Mouse (Mus musculus) liver, embryonic 12.5 days (tissue): ENCODE data around the gene Gng5. TPM values are rescaled to one million over a fixed set of nuclear protein-coding genes. Genes with fewer than 3 reads are reported as not detected.

Source experiments
- ATAC-seq: fragments of 200-750 bp; cut with Nextera tagmentation; 2 replicates; pipeline ENCODE4 v1.8.0; 2017; ENCODE audit warnings: moderate number of reproducible peaks, mild to moderate bottlenecking, moderate library complexity
- H3K27ac ChIP-seq: fragments of 300-500 bp; sonication (generic); 2 replicates; pipeline ENCODE4 v1.5.1; 2016; ENCODE audit warnings: mild to moderate bottlenecking
- H3K27me3 ChIP-seq: fragments of 300-500 bp; sonication (generic); replicated peaks from 2 replicates; pipeline ENCODE4 v1.6.1; 2016; ENCODE audit warnings: mild to moderate bottlenecking, moderate library complexity
- H3K36me3 ChIP-seq: fragments of 300-500 bp; sonication (generic); 2 replicates; pipeline ENCODE4 v1.6.1; 2016; ENCODE audit warnings: mild to moderate bottlenecking, moderate library complexity
- H3K4me1 ChIP-seq: fragments of 300-500 bp; sonication (generic); 2 replicates; pipeline ENCODE4 v1.6.1; 2016
- H3K4me2 ChIP-seq: fragments of 300-500 bp; sonication (generic); 2 replicates; pipeline ENCODE4 v1.6.1; 2016; ENCODE audit warnings: mild to moderate bottlenecking, moderate library complexity
- H3K4me3 ChIP-seq: fragments of 300-500 bp; sonication (generic); 2 replicates; pipeline ENCODE4 v1.5.1; 2016; ENCODE audit warnings: mild to moderate bottlenecking, moderate library complexity
- H3K9ac ChIP-seq: fragments of 300-500 bp; sonication (generic); 2 replicates; pipeline ENCODE4 v1.6.1; 2016; ENCODE audit warnings: mild to moderate bottlenecking, moderate library complexity
- H3K9me3 ChIP-seq: fragments of 300-500 bp; sonication (generic); replicated peaks from 2 replicates; pipeline ENCODE4 v1.6.1; 2016; ENCODE audit warnings: mild to moderate bottlenecking, moderate library complexity
- WGBS: fragments of 180-500 bp; shearing (Covaris S2); methylation state at CpG from one replicate; pipeline ENCODE4 v1.1.7; 2016; ENCODE audit not compliant: insufficient replicate concordance; 5-methylcytosine and 5-hydroxymethylcytosine counted together
- polyA plus RNA-seq: library from polyadenylated mRNA; unstranded; fragments of >200 nt; fragmentation: Nextera tagmentation; extraction: Ambion mirVana; gene quantifications from 2 replicates; pipeline ENCODE4 v1.2.1, GENCODE M21; 2016

The Gng5 gene
- polyA plus RNA-seq, 1 experiment from 2014 or later, result 702 TPM

- H3K9me3 ChIP-seq, result no peaks in the 10 kb centered on the region
- no peak overlapping the region for H3K27ac ChIP-seq
- H3K36me3 ChIP-seq, result no peaks in the 10 kb centered on the region
- 0 out of 2 replicates have a peak, but pooled peaks cover 3% of the 10 kb centered on the region for H3K27me3 ChIP-seq
- no peak overlapping the region for H3K4me2 ChIP-seq
- ATAC-seq, result no peak
- H3K4me3 ChIP-seq, result no peak overlapping the region
- WGBS, result 68% methylated on average over 7 of the region's 7 CpGs
- no peaks in the 10 kb centered on the region for H3K4me1 ChIP-seq
- H3K9ac ChIP-seq, result no peak overlapping the region
Measured at GRCm38 (mm10) chr3:146554816-146555215, 55.2 kb downstream of the Gng5 start.

Other genes with a start within 250 kb of the Gng5 start
- 157 TPM in 2 replicates for gene Ssx2ip, start 95.2 kb upstream of the Gng5 start, polyA plus RNA-seq
- gene Ctbs, start 50.0 kb upstream of the Gng5 start, polyA plus RNA-seq, result 5.5 and 6.4 TPM in 2 replicates
- gene Spata1, start 54 bp upstream of the Gng5 start, polyA plus RNA-seq, result 1.3 and 2.5 TPM in 2 replicates
- gene Rpf1, start 21.6 kb downstream of the Gng5 start, polyA plus RNA-seq, result 49.2 and 50.4 TPM in 2 replicates
- gene Uox, start 70.6 kb downstream of the Gng5 start, polyA plus RNA-seq, result 0.69 and 0.87 TPM in 2 replicates
- gene Dnase2b, start 115.8 kb downstream of the Gng5 start, polyA plus RNA-seq, result 0.23 and 0.24 TPM in 2 replicates
- not detected in 2 replicates for gene 4930503B20Rik, start 151.5 kb downstream of the Gng5 start, polyA plus RNA-seq
- gene Samd13, start 185.8 kb downstream of the Gng5 start, polyA plus RNA-seq, result 0.32 and 0.46 TPM in 2 replicates